Comparison of ENCODE assay signal across 8 mouse cellular contexts in the genomic region with DNA sequence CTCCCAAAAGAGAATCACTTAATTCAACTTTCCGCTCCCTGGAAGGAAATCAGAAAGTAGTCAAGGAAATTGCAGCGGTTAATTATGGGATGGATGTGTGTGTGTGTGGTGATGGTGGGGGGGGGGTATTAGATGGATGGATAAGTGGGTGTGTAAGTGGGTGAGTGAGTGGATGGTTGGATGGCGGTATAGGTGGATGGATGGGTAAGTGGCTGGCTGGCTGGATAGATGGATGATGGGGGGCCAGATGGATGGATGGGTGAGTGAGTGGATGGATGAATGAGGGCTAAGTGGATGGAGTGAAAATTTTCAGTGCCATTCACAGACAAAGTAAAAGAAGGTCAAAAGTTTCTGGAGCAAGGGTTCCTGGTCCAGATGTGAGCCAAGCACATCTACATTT. TPM values are rescaled to one million over a fixed set of nuclear protein-coding genes. Genes with fewer than 3 reads are reported as not detected.
DNase-seq lines count a peak whose midpoint lies in the region; ATAC-seq and TF ChIP-seq lines count a peak whose summit lies in the region.

No protein-coding gene starts in this region.

- no peak for TF ChIP-seq POLR2A in ES-Bruce4 (IDR thresholded peaks at IDR 0.05; ENCODE audit: insufficient read depth, low read length)

- no peaks in the 10 kb centered on the region for H3K9me3 ChIP-seq in heart, embryonic 10.5 days
- no peaks in the 10 kb centered on the region for H3K9me3 ChIP-seq in ES-Bruce4 (replicated peaks; ENCODE audit: control insufficient read depth, insufficient read depth, low read length, poor library complexity, severe bottlenecking)
- no peaks in the 10 kb centered on the region for H3K9me3 ChIP-seq in heart, embryonic 16.5 days (replicated peaks; ENCODE audit: control insufficient read depth, low read length)
- H3K9me3 ChIP-seq in liver, embryonic 16.5 days (replicated peaks; ENCODE audit: control insufficient read depth, low read length) = no peaks in the 10 kb centered on the region

- TF ChIP-seq EP300 in ES-Bruce4 (IDR thresholded peaks at IDR 0.05; ENCODE audit: insufficient read depth, low read depth, low read length) = no peak

- WGBS in heart, embryonic 10.5 days = 40% methylated on average over 3 of the region's 3 CpGs
- WGBS in heart, embryonic 16.5 days = 48% methylated on average over 3 of the region's 3 CpGs
- WGBS in liver, embryonic 16.5 days (ENCODE audit: insufficient replicate concordance) = 40% methylated on average over 3 of the region's 3 CpGs

- peaks cover 54% of the 10 kb centered on the region for H3K4me1 ChIP-seq in heart, embryonic 10.5 days
- peaks cover 9% of the 10 kb centered on the region for H3K4me1 ChIP-seq in ES-Bruce4 (ENCODE audit: control insufficient read depth, insufficient read depth, low read length)
- H3K4me1 ChIP-seq in heart, embryonic 16.5 days (ENCODE audit: control insufficient read depth, insufficient read depth, low read length) = peaks cover 57% of the 10 kb centered on the region
- peaks cover 19% of the 10 kb centered on the region for H3K4me1 ChIP-seq in liver, embryonic 16.5 days (ENCODE audit: control insufficient read depth, low read depth, low read length)

- intact Hi-C loops in left cerebral cortex, postnatal 14 days (cut with DNase I) = no loop called here

- H3K27me3 ChIP-seq in heart, embryonic 10.5 days (ENCODE audit: insufficient read depth, poor library complexity, severe bottlenecking) = 0 out of 2 replicates have a peak, but pooled peaks cover 4% of the 10 kb centered on the region
- H3K27me3 ChIP-seq in ES-Bruce4 (ENCODE audit: control insufficient read depth, insufficient read depth, low read length, poor library complexity, severe bottlenecking) = no peaks in the 10 kb centered on the region
- no peaks in the 10 kb centered on the region for H3K27me3 ChIP-seq in heart, embryonic 16.5 days (ENCODE audit: control insufficient read depth, insufficient read depth, low read length)
- peaks cover 10% of the 10 kb centered on the region for H3K27me3 ChIP-seq in liver, embryonic 16.5 days (ENCODE audit: control insufficient read depth, insufficient read depth, low read depth, low read length)

- peak overlapping the region; percentile 86 for H3K4me2 ChIP-seq in heart, embryonic 16.5 days (ENCODE audit: low read depth, low read length)
- peak overlapping the region; percentile 80 for H3K4me2 ChIP-seq in liver, embryonic 16.5 days (ENCODE audit: low read depth, low read length)

- ATAC-seq in heart, embryonic 16.5 days (replicated peaks; ENCODE audit: extremely low read depth, insufficient read depth, low FRiP score) = no peak
- no peak for ATAC-seq in liver, embryonic 16.5 days (ENCODE audit: low read depth)

- peak overlapping the region; percentile 76; the same call in 1 of the 2 replicates for H3K9ac ChIP-seq in ES-Bruce4 (ENCODE audit: low read depth, poor library complexity, severe bottlenecking)
- peak overlapping the region; percentile 88 for H3K9ac ChIP-seq in heart, embryonic 16.5 days (ENCODE audit: low read length)
- peak overlapping the region; percentile 71; the same call in 1 of the 2 replicates for H3K9ac ChIP-seq in liver, embryonic 16.5 days (ENCODE audit: low read depth, low read length)

- no peak for TF ChIP-seq CTCF in ES-Bruce4 (IDR thresholded peaks at IDR 0.05; ENCODE audit: low read depth, low read length)

- peaks cover 4% of the 10 kb centered on the region; the same call in 1 of the 2 replicates for H3K36me3 ChIP-seq in heart, embryonic 10.5 days
- H3K36me3 ChIP-seq in ES-Bruce4 (ENCODE audit: control insufficient read depth, insufficient read depth, low read length, poor library complexity, severe bottlenecking) = no peaks in the 10 kb centered on the region
- H3K36me3 ChIP-seq in heart, embryonic 16.5 days (ENCODE audit: control insufficient read depth, insufficient read depth) = no peaks in the 10 kb centered on the region
- H3K36me3 ChIP-seq in liver, embryonic 16.5 days (ENCODE audit: control insufficient read depth, insufficient read depth) = no peaks in the 10 kb centered on the region

- peak overlapping the region; percentile 82 for H3K4me3 ChIP-seq in heart, embryonic 10.5 days
- H3K4me3 ChIP-seq in ES-Bruce4 (ENCODE audit: low read depth, low read length) = peak overlapping the region; percentile 92
- peak overlapping the region; percentile 85 for H3K4me3 ChIP-seq in heart, embryonic 16.5 days (ENCODE audit: low read length)
- H3K4me3 ChIP-seq in liver, embryonic 16.5 days (ENCODE audit: low read depth, low read length) = peak overlapping the region; percentile 65

- H3K27ac ChIP-seq in heart, embryonic 10.5 days = peak overlapping the region; percentile 91
- H3K27ac ChIP-seq in ES-Bruce4 (ENCODE audit: insufficient read depth, low read length) = peak overlapping the region; percentile 55
- peak overlapping the region; percentile 85 for H3K27ac ChIP-seq in heart, embryonic 16.5 days (ENCODE audit: low read length)
- no peak overlapping the region for H3K27ac ChIP-seq in liver, embryonic 16.5 days (ENCODE audit: low read length)

- DNase-seq in heart, embryonic 10.5 days (ENCODE audit: low spot score) = no peak
- no peak for DNase-seq in heart, adult 8-10 months (ENCODE audit: low spot score)
- no peak for DNase-seq in adrenal gland, postnatal 10 days
- DNase-seq in left cerebral cortex, postnatal 14 days (ENCODE audit: low spot score in 2 of 2) = no peak
- DNase-seq in cerebellum, postnatal 4 days (ENCODE audit: low spot score in 2 of 2) = no peak

RNA-seq across cellular contexts. Expression of gene Plod1, which starts 0.5 kb away (rescaled TPM):
- 40.8 and 44.9 TPM in 2 replicates for polyA plus RNA-seq in heart, embryonic 10.5 days (2016; fragmentation: Nextera tagmentation; extraction: Ambion mirVana)
- total RNA-seq in heart, adult 8-10 months (2022) = 10 to 100 TPM; 52.7 to 66.9 (median 61.3) TPM
- 21.7 and 26.3 TPM in 2 replicates for polyA plus RNA-seq in ES-Bruce4 (2011; ENCODE audit: insufficient read depth, insufficient read length, low read depth, missing spikeins)
- 58.5 and 62.7 TPM in 2 replicates for polyA plus RNA-seq in heart, embryonic 16.5 days (2015; fragmentation: Nextera tagmentation; extraction: Ambion mirVana)
- polyA plus RNA-seq in liver, embryonic 16.5 days (2015; fragmentation: Nextera tagmentation; extraction: Ambion mirVana) = 28.8 and 30.7 TPM in 2 replicates
- 10 to 100 TPM; 42.0 to 42.1 TPM for total RNA-seq in adrenal gland, postnatal 10 days (2021)
- total RNA-seq in left cerebral cortex, postnatal 14 days (2021) = 10 to 100 TPM; 20.3 to 21.8 TPM

RNA-seq across cellular contexts. Expression of gene 2510039O18Rik, which starts 3.7 kb away (rescaled TPM):
- 13.6 and 18.5 TPM in 2 replicates for polyA plus RNA-seq in heart, embryonic 10.5 days (2016; fragmentation: Nextera tagmentation; extraction: Ambion mirVana)
- 10 to 100 TPM; 35.8 to 43.1 (median 39.7) TPM for total RNA-seq in heart, adult 8-10 months (2022)
- polyA plus RNA-seq in ES-Bruce4 (2011; ENCODE audit: insufficient read depth, insufficient read length, low read depth, missing spikeins) = 23.1 and 23.3 TPM in 2 replicates
- 12.1 and 14.2 TPM in 2 replicates for polyA plus RNA-seq in heart, embryonic 16.5 days (2015; fragmentation: Nextera tagmentation; extraction: Ambion mirVana)
- polyA plus RNA-seq in liver, embryonic 16.5 days (2015; fragmentation: Nextera tagmentation; extraction: Ambion mirVana) = 4.0 and 5.8 TPM in 2 replicates
- total RNA-seq in adrenal gland, postnatal 10 days (2021) = 10 to 100 TPM; 43.4 to 44.7 TPM
- total RNA-seq in left cerebral cortex, postnatal 14 days (2021) = 10 to 100 TPM; 26.8 to 30.6 TPM

RNA-seq across cellular contexts. Expression of gene Mfn2, which starts 32.5 kb away (rescaled TPM):
- 65.7 and 126 TPM in 2 replicates for polyA plus RNA-seq in heart, embryonic 10.5 days (2016; fragmentation: Nextera tagmentation; extraction: Ambion mirVana)
- total RNA-seq in heart, adult 8-10 months (2022) = 100 to 1,000 TPM; 664 to 803 (median 747) TPM
- polyA plus RNA-seq in ES-Bruce4 (2011; ENCODE audit: insufficient read depth, insufficient read length, low read depth, missing spikeins) = 14.6 and 16.7 TPM in 2 replicates
- 164 and 184 TPM in 2 replicates for polyA plus RNA-seq in heart, embryonic 16.5 days (2015; fragmentation: Nextera tagmentation; extraction: Ambion mirVana)
- polyA plus RNA-seq in liver, embryonic 16.5 days (2015; fragmentation: Nextera tagmentation; extraction: Ambion mirVana) = 15.9 and 16.2 TPM in 2 replicates
- 100 to 1,000 TPM; 204 to 232 TPM for total RNA-seq in adrenal gland, postnatal 10 days (2021)
- 100 to 1,000 TPM; 184 TPM for total RNA-seq in left cerebral cortex, postnatal 14 days (2021)

RNA-seq across cellular contexts. Expression of gene Nppb, which starts 48.6 kb away (rescaled TPM):
- polyA plus RNA-seq in heart, embryonic 10.5 days (2016; fragmentation: Nextera tagmentation; extraction: Ambion mirVana) = 124 and 308 TPM in 2 replicates
- total RNA-seq in heart, adult 8-10 months (2022) = 100 to 1,000 TPM; 107 to 313 (median 216) TPM
- 0.87 and 2.1 TPM in 2 replicates for polyA plus RNA-seq in ES-Bruce4 (2011; ENCODE audit: insufficient read depth, insufficient read length, low read depth, missing spikeins)
- 159 and 197 TPM in 2 replicates for polyA plus RNA-seq in heart, embryonic 16.5 days (2015; fragmentation: Nextera tagmentation; extraction: Ambion mirVana)
- polyA plus RNA-seq in liver, embryonic 16.5 days (2015; fragmentation: Nextera tagmentation; extraction: Ambion mirVana) = not detected in 2 replicates
- total RNA-seq in adrenal gland, postnatal 10 days (2021) = not detected
- total RNA-seq in left cerebral cortex, postnatal 14 days (2021) = not detected
